Mouse (Mus musculus) thymus, postnatal 14 days (tissue): Measurements from ENCODE around the gene Ift122.
A peak's percentile ranks its signal among the peaks of the same experiment; 100 is the strongest.

Experiments
- DNase-seq: peaks from one replicate; pipeline ENCODE4 v3.0.0; 2021

The Ift122 gene

DNA sequence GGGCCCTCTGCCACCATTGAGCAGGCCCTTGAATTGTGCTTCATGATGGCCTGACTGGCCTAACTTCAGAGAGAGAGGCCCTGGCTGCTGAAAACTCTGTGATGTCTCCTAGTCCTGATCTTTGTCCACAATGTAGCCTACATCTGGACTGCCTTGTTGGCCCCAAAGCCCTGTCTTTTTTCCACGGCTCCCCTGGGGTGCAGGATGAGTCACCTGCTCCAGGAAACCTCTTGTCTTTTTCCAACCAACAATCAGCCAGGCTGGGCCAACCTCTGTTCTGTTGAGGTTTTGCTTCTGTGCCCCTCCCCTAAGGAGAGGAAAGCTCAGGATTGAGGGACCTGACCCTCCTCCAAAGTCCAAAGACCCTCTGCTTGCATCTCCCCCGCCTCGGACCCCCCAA lies 108.5 kb downstream of the Ift122 start:
- DNase-seq, result no peak

DNA sequence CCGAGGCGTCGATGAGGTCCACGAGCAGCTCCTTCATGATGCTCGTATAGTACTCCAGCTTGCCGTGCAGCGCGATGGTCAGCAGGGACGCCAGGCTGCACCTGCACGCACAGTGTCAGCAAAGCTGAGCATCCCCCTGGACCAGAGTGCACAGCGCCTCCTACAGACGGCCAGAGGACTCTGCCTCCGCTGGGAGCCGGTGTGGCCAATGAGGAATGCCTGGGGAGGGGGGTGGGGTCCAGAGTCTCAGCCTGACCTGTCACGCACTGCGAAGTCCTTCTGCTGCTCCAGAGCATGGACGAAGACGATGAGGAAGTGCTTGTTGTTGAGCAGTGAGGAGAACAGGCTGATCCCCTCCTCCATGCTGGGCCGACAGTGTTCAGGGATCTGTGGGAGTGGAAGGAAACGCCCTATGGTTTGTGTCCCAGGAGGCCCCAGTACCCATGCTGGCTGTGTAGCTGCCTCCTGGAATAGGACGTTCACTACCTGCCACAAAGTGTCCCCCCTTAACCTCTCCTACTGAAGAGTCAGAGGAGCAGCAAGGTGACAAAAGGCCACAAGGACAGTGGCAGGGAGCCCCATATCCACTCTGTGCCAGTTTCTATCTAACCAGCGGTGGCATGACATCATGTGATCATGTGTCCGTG lies 109.3 kb downstream of the Ift122 start:
- no peak for DNase-seq

- no peak for DNase-seq
Observed at GRCm38 (mm10) chr6:115963656-115964055, 110.4 kb downstream of the Ift122 start.

DNA sequence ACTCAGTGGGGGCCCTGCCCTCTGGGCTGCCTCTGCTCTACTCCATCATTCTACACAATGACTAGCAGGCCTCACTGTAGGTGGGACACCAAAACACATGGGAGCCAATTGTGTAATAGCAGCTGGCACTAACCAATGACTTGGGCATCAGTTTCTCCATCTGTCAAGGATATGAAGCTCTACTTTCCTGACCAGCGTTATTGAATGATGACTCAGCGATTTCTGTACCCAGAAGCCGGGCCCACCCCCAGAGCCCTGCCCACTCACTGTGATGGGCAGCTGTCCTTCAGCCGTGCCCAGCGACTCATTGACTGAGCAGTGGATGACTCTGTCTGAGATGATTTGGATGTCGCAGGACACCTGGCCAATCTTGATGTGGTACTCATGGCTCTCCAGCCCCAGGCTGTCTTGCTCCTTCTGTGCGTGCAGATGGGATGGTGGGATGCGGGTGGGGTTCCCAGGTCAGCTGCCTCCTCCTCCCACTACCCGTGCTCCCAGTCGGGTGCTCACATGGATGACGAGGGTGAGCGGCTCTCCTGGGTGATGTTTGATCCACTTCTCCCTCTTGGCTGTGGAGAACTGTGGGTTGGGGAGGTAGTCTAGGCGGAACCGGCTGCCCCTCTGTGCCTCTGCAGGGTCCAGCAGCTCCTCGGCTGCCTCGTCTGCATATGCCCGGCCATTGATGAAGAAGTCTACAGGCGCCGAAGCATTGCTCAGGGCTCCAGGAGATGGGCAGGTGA lies 113.1 kb downstream of the Ift122 start:
- DNase-seq, result no peak

DNA sequence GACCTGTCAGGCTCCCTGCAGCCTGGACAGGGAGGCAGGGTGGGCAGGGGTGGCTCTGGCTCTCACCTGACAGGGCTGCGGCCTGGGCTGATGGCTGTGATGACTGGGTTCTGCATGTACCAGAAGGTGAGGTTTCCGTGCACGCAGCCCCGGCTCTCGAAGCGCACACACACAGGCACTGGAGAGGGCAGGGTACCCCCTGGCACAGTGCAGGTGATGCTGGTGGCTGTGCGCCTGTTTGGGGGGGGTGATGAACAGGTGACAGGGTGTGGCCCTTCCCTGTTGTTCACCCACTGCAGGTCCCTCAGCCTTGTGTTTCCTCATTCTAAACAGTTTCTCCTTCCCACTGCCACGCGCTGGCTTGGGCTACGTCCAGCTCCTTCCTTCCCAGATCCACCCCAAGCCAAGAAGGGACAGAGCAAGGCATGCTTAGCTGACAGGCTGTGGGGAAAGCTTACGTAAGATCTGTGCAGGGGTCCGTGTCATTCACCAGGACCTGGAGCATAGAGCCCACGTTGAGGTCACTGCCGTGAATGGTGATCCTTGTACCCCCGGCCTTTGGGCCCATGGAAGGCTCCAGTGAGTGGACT lies 114.1 kb downstream of the Ift122 start:
- no peak for DNase-seq

DNA sequence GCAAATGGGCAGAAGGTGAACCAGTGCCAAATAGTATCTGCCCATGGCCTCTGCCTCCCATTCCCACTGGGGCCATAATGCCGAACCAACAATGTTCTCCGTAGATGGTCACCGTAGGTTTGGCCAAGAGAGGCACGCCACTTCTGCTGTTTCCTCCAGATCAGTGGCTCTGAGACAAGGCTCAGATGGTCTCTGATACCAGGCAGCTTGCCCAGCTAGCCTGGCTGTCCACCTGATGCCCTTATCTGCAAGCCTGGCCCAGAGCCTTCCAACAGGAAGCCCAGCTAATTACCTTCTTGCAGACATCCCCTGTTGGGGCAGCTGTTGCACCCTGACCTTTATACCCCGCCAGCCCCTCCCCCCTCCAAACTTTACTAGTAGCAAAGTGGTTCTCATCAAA lies 114.8 kb downstream of the Ift122 start:
- DNase-seq, result no peak

DNA sequence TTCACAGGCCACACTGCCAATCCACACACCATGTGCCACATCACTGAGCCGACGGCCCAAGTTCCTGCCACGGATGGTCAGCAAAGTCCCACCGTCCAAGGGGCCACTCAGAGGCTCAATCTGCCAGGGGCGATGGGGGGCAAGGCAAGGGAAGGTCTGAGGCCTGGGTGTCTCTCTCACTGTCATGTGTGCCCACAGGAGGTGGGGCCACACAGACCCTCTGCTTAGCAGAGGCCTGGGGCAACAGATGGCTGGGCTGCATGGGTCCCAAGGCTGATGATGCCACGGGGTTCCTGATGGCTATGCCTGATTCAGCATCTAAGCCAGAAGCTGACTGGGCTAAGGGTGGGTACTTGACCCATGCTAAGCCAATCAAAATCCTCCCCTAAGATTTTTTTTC lies 115.4 kb downstream of the Ift122 start:
- DNase-seq, result no peak

DNA sequence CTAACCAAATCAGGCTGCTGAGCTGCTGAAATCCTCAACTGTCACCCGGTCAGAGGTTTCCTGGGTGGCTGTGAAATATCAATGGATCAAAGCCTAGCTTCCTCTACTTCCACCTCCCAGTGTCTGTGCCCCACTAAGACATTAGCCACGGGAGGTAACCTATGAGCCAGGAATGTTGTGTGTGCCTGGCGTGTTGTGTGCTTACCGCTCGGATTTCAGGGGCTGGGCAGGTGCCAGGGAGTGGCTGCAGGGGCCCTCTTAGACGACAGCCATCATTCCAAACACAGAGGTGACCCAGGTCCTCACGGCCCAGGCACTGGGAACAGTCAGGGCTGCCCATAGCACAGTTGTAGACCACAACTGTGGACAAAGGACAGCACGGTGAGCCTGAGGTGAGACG lies 115.8 kb downstream of the Ift122 start:
- DNase-seq, result no peak

- DNase-seq, result peak; percentile 61
Observed at GRCm38 (mm10) chr6:115969952-115970351, 116.7 kb downstream of the Ift122 start.

- peak; percentile 81 for DNase-seq
Observed at GRCm38 (mm10) chr6:115971273-115972060, 118.2 kb downstream of the Ift122 start.

- DNase-seq, result peak; percentile 45
Observed at GRCm38 (mm10) chr6:115972083-115972764, 119.0 kb downstream of the Ift122 start.

DNA sequence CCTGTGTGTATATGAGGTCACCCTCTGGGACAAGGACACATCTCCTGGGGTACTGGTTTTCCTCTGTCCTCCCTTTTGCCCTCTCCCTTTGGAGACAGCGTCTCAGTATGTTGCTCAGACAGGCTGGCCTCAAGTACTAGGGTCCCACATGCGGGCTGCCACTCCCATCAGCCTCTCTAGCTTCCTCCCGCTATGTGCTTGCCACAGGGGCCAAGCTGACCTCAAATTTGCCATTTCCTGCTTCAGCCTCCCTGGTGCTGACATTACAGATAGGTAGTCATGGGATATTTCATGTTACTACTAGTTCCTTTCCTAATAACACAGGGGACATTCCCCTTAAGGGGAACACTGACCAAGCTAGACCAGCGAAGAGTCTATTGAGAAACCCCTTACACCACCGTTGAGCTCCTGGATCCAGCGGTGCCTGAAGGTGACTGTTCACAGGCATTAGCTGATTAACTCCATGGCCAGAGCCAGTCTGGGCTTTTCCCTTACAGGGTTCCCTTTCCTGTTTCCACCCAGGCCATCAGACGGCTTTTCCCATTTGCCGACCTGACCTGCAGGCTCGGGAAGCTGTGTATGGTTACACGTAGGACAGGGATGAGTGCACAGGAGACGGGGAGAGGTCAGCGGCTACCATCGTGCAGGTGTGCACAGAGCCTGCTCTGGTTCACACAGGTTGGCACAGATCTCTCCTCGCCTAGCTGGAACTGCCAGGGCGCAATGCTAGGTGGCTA lies 120.0 kb downstream of the Ift122 start:
- DNase-seq, result no peak

DNA sequence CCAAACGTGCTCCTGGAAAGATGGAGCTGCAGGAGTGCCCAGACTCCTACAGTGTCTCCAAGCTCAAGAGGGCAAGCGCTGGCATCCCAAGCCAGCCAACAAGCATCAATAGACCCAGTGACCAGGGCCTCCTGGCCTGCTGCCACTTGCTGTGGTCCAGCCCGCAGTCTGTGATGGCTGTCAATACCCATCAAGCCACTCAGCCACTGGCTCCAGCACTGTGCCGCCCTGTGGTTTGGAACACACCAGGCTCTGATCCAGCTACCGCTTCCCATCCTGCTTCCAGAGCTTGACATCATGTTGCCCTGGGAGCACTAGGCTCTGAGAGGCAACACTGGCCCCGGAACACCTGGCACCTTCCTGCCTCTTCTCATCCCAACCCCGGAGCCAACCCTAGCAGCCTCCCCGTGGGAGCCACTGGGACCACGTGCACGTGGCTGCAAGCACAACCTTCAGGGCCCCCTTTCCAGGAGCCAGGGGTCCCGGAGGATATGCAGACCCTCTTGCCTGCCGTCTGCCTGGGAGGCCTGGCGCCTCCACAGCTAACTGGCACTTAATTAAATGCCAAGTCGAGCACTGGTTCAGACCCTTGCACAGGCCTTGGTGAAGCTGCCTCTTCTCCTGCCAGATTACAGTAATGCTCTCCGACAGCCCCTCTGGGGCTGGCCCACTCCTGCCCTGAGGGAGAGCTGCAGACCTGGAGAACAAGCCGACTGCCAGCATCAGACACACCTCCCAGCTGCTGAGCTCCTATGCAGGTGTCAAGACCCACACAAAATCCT lies 120.8 kb downstream of the Ift122 start:
- DNase-seq, result no peak

DNA sequence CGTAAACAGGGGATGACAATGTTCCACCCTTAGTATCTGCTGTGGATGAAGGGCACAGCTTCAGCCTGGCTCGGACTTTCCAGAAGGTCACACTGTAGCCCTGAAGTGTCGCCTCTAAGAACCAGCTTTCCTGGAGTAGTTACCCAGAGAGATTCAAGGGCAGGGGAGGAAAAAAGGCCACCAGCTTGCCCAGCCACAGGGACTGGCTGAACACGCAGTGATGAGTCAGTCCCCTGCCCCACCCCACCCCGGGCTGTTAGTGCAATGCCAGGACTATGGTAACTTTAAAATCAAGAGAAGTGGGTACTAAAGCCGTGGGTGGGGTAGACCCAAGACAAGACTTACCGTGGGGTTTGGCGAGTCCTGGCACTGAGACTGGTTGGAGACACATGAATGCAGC lies 122.3 kb downstream of the Ift122 start:
- DNase-seq, result no peak
